Mouse (Mus musculus): ENCODE data around the gene Cyb5r1. TPM values are rescaled to one million over a fixed set of nuclear protein-coding genes. Genes with fewer than 3 reads are reported as not detected.
A peak's percentile ranks its signal among the peaks of the same experiment; 100 is the strongest.
"Not testable (repeated sequence)": the region's sequence is repeated elsewhere in the genome, so short reads cannot be mapped to it uniquely, and the experiment has no call there.

The Cyb5r1 gene
- total RNA-seq, 2 experiments from 2014 or later: 26.8 to 39.6 TPM

DNA sequence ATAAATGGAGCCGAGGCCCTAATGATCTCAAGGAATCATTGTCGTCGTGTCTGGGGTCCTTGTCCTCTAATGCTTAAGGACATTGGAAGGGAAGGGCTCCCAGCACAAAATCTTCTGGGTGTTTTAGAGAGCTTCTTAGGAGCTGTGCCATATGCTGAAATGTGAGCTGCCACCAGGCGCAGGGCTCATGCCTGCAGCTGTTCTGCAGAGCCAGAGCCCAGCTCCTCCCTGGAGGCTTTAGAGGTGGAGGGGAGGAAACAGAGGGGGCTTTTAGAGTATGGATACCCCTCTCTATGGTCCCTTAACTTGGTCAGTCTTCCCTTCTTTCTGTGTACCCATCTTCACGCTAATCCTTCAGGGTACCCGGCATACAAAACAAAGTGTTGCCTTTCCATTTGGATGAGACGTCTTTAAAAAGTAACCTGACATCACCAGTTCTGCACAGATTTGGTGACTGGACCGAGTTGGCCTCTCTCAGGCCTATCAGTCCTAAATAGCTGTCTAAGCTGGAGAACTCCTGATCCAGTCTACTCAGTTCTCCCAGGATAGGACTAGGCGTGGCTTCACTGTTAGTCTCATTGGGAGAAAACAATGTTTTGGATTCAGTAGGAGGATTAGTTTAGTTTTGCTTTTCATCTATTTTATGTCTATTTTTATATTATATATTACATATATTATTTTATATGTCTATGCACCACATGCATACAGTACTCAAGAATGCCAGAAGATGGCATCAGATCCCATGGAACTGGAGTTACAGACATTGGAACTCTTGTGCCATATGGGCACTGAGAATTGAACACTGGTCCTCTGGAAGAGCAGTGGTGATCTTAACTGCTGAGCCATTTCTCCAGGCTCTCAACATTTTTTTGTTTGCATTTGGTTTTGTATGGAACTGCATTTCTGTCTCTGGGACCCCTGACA lies 6.6 kb downstream of the Cyb5r1 start:
- no peak for ATAC-seq (replicated peaks; ENCODE audit: low FRiP score, poor library complexity, severe bottlenecking)

DNA sequence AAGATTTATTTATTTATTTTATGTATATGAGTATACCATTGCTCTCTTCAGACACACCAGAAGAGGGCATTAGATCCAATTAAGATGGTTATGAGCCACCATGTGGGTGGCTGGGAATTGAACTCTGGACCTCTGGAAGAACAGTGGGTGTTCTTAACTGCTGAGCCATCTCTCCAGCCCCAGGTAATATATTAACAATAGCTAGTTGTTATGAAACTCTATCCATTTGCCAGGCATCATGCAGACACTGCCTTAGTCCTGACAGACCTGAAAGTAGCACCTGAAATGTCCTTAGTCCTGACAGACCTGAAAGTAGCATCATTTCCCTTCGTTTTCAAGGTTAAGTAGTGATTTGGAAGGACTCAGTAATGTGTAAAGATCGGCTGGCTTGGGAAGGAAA lies 8.7 kb downstream of the Cyb5r1 start:
- no peak for ATAC-seq (replicated peaks; ENCODE audit: low FRiP score, poor library complexity, severe bottlenecking)

DNA sequence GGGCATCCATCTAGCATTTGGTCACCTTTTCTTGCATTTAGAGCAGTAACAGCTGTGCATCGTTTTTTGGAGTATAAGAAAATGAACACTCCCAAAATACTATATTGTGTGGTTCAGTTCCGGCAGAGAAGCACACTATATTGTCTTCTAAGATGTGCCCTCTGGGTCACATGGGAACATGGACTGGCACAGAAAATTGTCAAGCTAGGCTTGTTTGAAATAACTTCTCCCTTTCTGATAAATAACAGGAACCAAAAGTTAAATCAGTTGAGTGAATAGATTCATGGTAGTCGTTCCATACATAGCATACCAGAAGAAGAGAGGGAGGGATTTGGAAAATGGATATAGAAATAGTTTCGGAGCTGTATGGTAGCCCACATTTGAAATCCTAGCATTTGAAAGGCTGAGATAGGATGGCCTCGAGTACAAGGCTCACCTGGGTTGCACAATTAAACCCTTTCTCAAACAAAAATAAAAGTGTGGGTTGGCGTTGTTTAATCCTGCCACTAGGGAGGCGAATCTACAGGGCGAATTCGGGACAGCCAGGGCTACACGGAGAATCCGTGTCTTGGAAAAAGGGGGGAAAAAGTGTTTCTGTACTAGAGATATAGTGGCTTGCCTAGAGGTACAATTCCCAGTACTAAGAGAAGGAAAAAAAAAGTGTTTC lies 9.3 kb downstream of the Cyb5r1 start:
- peak; percentile 40 for ATAC-seq (replicated peaks; ENCODE audit: low FRiP score, poor library complexity, severe bottlenecking)

- peak; percentile 90 for ATAC-seq (replicated peaks; ENCODE audit: low FRiP score, poor library complexity, severe bottlenecking)
Observed at GRCm38 (mm10) chr1:134415168-134415831, 9.9 kb downstream of the Cyb5r1 start, which contains the start of gene Adipor1. Gene Adipor1 (plus strand): TSS chr1:134415378.

GRCm38 (mm10) chr1:134418414-134418975 lies 13.1 kb downstream of the Cyb5r1 start:
- no peak for ATAC-seq (replicated peaks; ENCODE audit: low FRiP score, poor library complexity, severe bottlenecking)

DNA sequence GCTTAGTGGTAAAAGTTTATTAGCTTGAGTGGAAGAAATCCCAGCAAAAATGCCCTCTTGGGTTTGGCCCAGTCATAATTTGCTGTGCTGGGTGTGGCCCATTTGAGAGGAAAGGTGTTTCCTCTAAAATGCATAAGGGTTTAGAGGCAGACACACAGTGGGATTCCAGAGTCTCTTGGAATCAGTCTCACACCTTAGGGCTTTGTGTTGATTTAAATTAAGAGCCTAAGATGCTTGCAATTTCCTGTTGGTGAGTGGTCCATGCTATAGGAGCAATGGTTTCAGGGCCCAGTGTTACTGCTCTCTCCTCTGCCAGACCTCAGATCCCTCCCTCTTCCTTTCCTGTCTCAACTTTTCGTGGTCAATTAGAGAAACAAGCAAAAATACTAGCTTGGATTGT lies 13.8 kb downstream of the Cyb5r1 start:
- ATAC-seq (replicated peaks; ENCODE audit: low FRiP score, poor library complexity, severe bottlenecking): no peak

- no peak for ATAC-seq (replicated peaks; ENCODE audit: low FRiP score, poor library complexity, severe bottlenecking)
Observed at GRCm38 (mm10) chr1:134419751-134420458, 14.5 kb downstream of the Cyb5r1 start.

DNA sequence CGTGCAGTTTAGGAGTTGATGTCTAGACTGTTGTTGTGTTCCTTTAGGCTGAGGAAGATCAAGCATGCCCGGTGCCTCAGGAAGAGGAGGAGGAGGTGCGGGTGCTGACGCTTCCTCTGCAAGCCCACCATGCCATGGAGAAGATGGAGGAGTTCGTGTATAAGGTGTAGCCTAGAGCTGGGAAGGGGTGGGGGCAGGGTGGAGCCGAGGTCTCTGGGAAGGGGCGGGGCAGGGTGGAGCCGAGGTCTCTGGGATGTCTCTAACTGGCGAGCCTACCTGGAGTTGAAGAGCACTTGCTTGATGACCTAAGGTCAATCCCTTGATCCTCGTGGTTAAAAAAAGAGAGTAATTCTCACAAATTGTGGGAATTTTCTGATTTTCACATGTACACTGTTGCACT lies 18.6 kb downstream of the Cyb5r1 start:
- peak; percentile 62 for ATAC-seq (replicated peaks; ENCODE audit: low FRiP score, poor library complexity, severe bottlenecking)

DNA sequence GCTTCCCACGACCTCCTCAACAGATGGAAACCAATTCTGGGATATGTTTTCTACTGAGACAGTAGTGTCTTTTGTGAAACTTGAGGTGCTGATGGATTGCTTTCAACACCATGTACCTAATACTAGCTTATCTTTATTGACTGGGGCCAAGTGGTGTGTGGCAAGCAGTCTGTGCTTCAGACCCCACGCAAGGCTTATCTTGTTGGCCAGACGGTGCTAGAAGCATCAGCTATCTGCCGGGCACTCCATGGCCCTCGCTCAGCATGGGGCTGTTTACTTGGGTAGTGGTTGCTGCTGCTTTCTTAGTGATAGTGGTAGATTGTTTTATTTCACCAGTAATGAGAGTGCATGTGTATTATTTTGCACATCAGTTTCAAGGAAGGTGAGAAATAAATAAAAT lies 20.9 kb downstream of the Cyb5r1 start:
- peak; percentile 92 for ATAC-seq (replicated peaks; ENCODE audit: low FRiP score, poor library complexity, severe bottlenecking)

- ATAC-seq (replicated peaks; ENCODE audit: low FRiP score, poor library complexity, severe bottlenecking): no peak
Observed at GRCm38 (mm10) chr1:134433002-134433401, 27.6 kb downstream of the Cyb5r1 start.

- ATAC-seq (replicated peaks; ENCODE audit: low FRiP score, poor library complexity, severe bottlenecking): no peak
Observed at GRCm38 (mm10) chr1:134433473-134433872, 28.1 kb downstream of the Cyb5r1 start.

DNA sequence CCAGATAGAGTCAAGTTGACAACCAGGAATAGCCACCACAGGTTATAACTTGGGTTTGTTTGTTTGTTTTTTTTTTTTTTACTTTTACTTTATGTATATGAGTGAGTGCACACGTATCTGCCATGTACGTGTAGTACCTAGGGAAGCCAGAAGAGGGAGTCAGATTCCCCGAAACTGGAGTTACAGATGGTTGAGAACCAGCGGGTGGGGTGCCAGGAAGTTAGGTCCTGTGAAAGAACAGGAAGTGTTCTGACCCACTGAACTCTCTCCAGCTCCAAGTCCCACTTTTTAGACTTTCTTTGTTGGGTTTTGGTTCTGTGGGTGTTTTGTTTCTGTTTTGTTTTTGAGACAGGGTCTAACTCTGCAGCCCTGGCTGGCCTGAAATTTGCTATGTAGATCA lies 30.1 kb downstream of the Cyb5r1 start:
- ATAC-seq (replicated peaks; ENCODE audit: low FRiP score, poor library complexity, severe bottlenecking): peak; percentile 85

GRCm38 (mm10) chr1:134440437-134440836 lies 35.1 kb downstream of the Cyb5r1 start:
- no peak for ATAC-seq (replicated peaks; ENCODE audit: low FRiP score, poor library complexity, severe bottlenecking)

DNA sequence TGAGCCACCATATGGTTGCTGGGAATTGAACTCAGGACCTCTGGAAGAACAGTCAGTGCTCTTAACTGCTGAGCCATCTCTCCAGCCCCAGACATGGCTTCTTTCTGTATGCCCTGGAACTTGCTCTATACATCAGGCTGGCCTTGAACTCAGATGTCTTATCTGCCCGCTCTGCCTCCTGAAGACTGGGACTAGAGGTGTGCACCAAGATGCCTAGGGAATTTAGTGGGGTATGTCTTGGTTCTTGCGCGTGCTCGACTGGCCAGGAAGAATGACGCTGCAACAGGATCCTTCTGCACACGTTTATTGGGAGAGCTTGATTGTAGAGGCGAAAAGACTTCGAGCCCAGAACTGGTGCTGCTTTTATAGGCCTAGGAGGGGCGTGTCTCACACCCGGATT lies 36.4 kb downstream of the Cyb5r1 start:
- ATAC-seq (replicated peaks; ENCODE audit: low FRiP score, poor library complexity, severe bottlenecking): not testable (repeated sequence)

DNA sequence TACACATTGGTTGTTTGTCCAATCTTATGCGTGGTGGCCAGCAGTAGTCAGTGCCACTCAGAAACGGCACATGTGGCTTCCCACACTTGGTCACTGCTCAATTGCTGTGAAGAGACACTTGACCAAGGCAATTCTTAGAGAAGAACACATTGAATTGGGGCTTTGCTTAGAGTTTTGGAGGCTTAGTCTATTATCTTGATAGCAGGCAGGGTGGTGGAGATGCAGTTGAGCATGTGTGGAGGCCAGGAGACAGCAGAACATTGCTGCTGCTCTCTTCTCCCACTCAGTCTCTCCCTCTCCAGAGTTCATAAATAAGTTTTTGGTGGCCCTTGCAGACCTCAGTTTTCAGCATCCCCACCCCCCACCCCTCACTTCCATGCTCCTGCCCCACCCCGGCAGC lies 37.0 kb downstream of the Cyb5r1 start:
- 0 out of 2 replicates have a peak, but pooled peaks have one; percentile 9 for ATAC-seq (replicated peaks; ENCODE audit: low FRiP score, poor library complexity, severe bottlenecking)

DNA sequence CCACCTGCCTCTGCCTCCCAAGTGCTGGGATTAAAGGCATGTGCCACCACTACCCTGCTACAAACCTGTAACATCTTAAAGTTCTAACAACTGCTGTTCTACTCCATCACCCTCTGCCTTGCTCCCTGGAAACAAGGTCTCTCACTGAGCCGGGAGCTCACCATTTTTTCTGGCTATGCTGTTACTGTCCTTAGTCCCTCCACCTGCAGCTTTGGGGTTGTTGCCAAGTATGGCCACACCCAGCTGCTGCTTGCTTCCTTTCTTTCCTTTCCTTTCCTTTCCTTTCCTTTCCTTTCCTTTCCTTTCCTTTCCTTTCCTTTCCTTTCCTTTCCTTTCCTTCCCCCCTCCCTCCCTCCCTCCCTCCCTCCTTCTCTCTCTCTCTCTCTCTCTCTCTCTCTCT lies 37.9 kb downstream of the Cyb5r1 start:
- 0 out of 2 replicates have a peak, but pooled peaks have one; percentile 62 for ATAC-seq (replicated peaks; ENCODE audit: low FRiP score, poor library complexity, severe bottlenecking)

- ATAC-seq (replicated peaks; ENCODE audit: low FRiP score, poor library complexity, severe bottlenecking): no peak
Observed at GRCm38 (mm10) chr1:134445418-134445817, 40.1 kb downstream of the Cyb5r1 start.

- not testable (repeated sequence) for ATAC-seq (replicated peaks; ENCODE audit: low FRiP score, poor library complexity, severe bottlenecking)
Observed at GRCm38 (mm10) chr1:134448537-134448936, 43.2 kb downstream of the Cyb5r1 start.

GRCm38 (mm10) chr1:134450201-134450600 lies 44.8 kb downstream of the Cyb5r1 start:
- no peak for ATAC-seq (replicated peaks; ENCODE audit: low FRiP score, poor library complexity, severe bottlenecking)

All from erythroblast, adult 5-6 weeks (primary cell).